Mouse (Mus musculus) forebrain, embryonic 12.5 days (tissue): Measurements from ENCODE around the gene Prss27. TPM values are rescaled to one million over a fixed set of nuclear protein-coding genes. Genes with fewer than 3 reads are reported as not detected.

ENCODE experiments used
- ATAC-seq: fragments of 200-750 bp; cut with Nextera tagmentation; 2 replicates; pipeline ENCODE4 v1.8.0; 2017; ENCODE audit warnings: moderate TSS enrichment; ENCODE audit not compliant: low FRiP score
- H3K27ac ChIP-seq: fragments of 300-500 bp; sonication (generic); 2 replicates; pipeline ENCODE4 v1.5.1; 2016; ENCODE audit warnings: mild to moderate bottlenecking
- H3K27me3 ChIP-seq: fragments of 300-500 bp; sonication (generic); 2 replicates; pipeline ENCODE4 v1.6.1; 2016; ENCODE audit warnings: mild to moderate bottlenecking
- H3K36me3 ChIP-seq: fragments of 300-500 bp; sonication (generic); replicated peaks from 2 replicates; pipeline ENCODE4 v1.6.1; 2016; ENCODE audit warnings: mild to moderate bottlenecking
- H3K4me1 ChIP-seq: fragments of 300-500 bp; sonication (generic); 2 replicates; pipeline ENCODE4 v1.6.1; 2016
- H3K4me2 ChIP-seq: fragments of 300-500 bp; sonication (generic); 2 replicates; pipeline ENCODE4 v1.6.1; 2016; ENCODE audit warnings: mild to moderate bottlenecking, moderate library complexity
- H3K4me3 ChIP-seq: fragments of 300-500 bp; sonication (generic); replicated peaks from 2 replicates; pipeline ENCODE4 v1.5.1; 2016; ENCODE audit warnings: mild to moderate bottlenecking
- H3K9ac ChIP-seq: fragments of 300-500 bp; sonication (generic); 2 replicates; pipeline ENCODE4 v1.6.1; 2016; ENCODE audit warnings: mild to moderate bottlenecking
- H3K9me3 ChIP-seq: fragments of 300-500 bp; sonication (generic); 2 replicates; pipeline ENCODE4 v1.6.1; 2016
- WGBS: fragments of 180-500 bp; shearing (Covaris S2); methylation state at CpG from one replicate; pipeline ENCODE4 v1.1.7; 2016; 5-methylcytosine and 5-hydroxymethylcytosine counted together
- polyA plus RNA-seq: library from polyadenylated mRNA; unstranded; fragments of >200 nt; fragmentation: Nextera tagmentation; extraction: Ambion mirVana; gene quantifications from 2 replicates; pipeline ENCODE4 v1.2.1, GENCODE M21; 2016

Gene Prss27
- polyA plus RNA-seq, 1 experiment from 2014 or later: 0.31 TPM

GRCm38 (mm10) chr17:24007391-24007790, 30.6 kb upstream of the Prss27 start:
- Histone ChIP-seq H3K4me3 (no peak overlapping the region), H3K4me2 (no peak overlapping the region), H3K27me3 (no peaks in the 10 kb centered on the region), H3K9ac (no peak overlapping the region), H3K27ac (no peak overlapping the region), H3K36me3 (no peaks in the 10 kb centered on the region), H3K4me1 (no peaks in the 10 kb centered on the region), H3K9me3 (no peaks in the 10 kb centered on the region)
- ATAC-seq: no peak
- 80% methylated on average over 1 of the region's 1 CpGs for WGBS

GRCm38 (mm10) chr17:24008105-24008504, 29.8 kb upstream of the Prss27 start:
- H3K9ac ChIP-seq: no peak overlapping the region
- 78% methylated on average over 4 of the region's 4 CpGs for WGBS
- H3K27me3 ChIP-seq: no peaks in the 10 kb centered on the region
- no peak overlapping the region for H3K27ac ChIP-seq
- no peaks in the 10 kb centered on the region for H3K4me1 ChIP-seq
- no peak overlapping the region for H3K4me2 ChIP-seq
- no peaks in the 10 kb centered on the region for H3K36me3 ChIP-seq
- no peak overlapping the region for H3K4me3 ChIP-seq
- ATAC-seq: no peak
- no peaks in the 10 kb centered on the region for H3K9me3 ChIP-seq

- Histone ChIP-seq H3K27ac (no peak overlapping the region), H3K4me3 (no peak overlapping the region), H3K4me2 (no peak overlapping the region), H3K4me1 (no peaks in the 10 kb centered on the region), H3K9ac (no peak overlapping the region), H3K9me3 (no peaks in the 10 kb centered on the region), H3K27me3 (no peaks in the 10 kb centered on the region), H3K36me3 (no peaks in the 10 kb centered on the region)
- no peak for ATAC-seq
- WGBS: 59% methylated on average over 5 of the region's 5 CpGs
Observed at GRCm38 (mm10) chr17:24009617-24010016, 28.3 kb upstream of the Prss27 start.

- Histone ChIP-seq H3K4me3 (no peak overlapping the region), H3K36me3 (no peaks in the 10 kb centered on the region), H3K27me3 (no peaks in the 10 kb centered on the region), H3K9me3 (no peaks in the 10 kb centered on the region), H3K4me1 (no peaks in the 10 kb centered on the region), H3K27ac (no peak overlapping the region), H3K4me2 (no peak overlapping the region), H3K9ac (no peak overlapping the region)
- WGBS: 78% methylated on average over 2 of the region's 2 CpGs
- ATAC-seq: no peak
Observed at GRCm38 (mm10) chr17:24012921-24013320, 25.0 kb upstream of the Prss27 start.

- H3K9me3 ChIP-seq: no peaks in the 10 kb centered on the region
- H3K9ac ChIP-seq: no peak overlapping the region
- no peak for ATAC-seq
- H3K4me2 ChIP-seq: no peak overlapping the region
- no peak overlapping the region for H3K4me3 ChIP-seq
- no peak overlapping the region for H3K27ac ChIP-seq
- no peaks in the 10 kb centered on the region for H3K36me3 ChIP-seq
- H3K4me1 ChIP-seq: no peaks in the 10 kb centered on the region
- H3K27me3 ChIP-seq: no peaks in the 10 kb centered on the region
- WGBS: 92% methylated on average over 5 of the region's 5 CpGs
Observed at GRCm38 (mm10) chr17:24014433-24014965, 23.4 kb upstream of the Prss27 start.

- 23% methylated on average over 14 of the region's 14 CpGs for WGBS
- no peak overlapping the region for H3K9ac ChIP-seq
- no peaks in the 10 kb centered on the region for H3K4me1 ChIP-seq
- ATAC-seq: no peak
- no peaks in the 10 kb centered on the region for H3K36me3 ChIP-seq
- no peaks in the 10 kb centered on the region for H3K27me3 ChIP-seq
- no peak overlapping the region for H3K4me3 ChIP-seq
- H3K4me2 ChIP-seq: no peak overlapping the region
- H3K27ac ChIP-seq: no peak overlapping the region
- no peaks in the 10 kb centered on the region for H3K9me3 ChIP-seq
Observed at GRCm38 (mm10) chr17:24015727-24016126, 22.2 kb upstream of the Prss27 start.

GRCm38 (mm10) chr17:24020696-24021095, 17.2 kb upstream of the Prss27 start:
- H3K36me3 ChIP-seq: no peaks in the 10 kb centered on the region
- H3K27ac ChIP-seq: no peak overlapping the region
- 85% methylated on average over 6 of the region's 6 CpGs for WGBS
- H3K4me2 ChIP-seq: no peak overlapping the region
- H3K4me3 ChIP-seq: no peak overlapping the region
- no peak for ATAC-seq
- no peaks in the 10 kb centered on the region for H3K27me3 ChIP-seq
- H3K9ac ChIP-seq: no peak overlapping the region
- H3K4me1 ChIP-seq: no peaks in the 10 kb centered on the region
- no peaks in the 10 kb centered on the region for H3K9me3 ChIP-seq

- no peaks in the 10 kb centered on the region for H3K27me3 ChIP-seq
- H3K27ac ChIP-seq: no peak overlapping the region
- no peaks in the 10 kb centered on the region for H3K9me3 ChIP-seq
- no peak overlapping the region for H3K9ac ChIP-seq
- 88% methylated on average over 5 of the region's 5 CpGs for WGBS
- H3K4me2 ChIP-seq: no peak overlapping the region
- H3K36me3 ChIP-seq: no peaks in the 10 kb centered on the region
- H3K4me3 ChIP-seq: no peak overlapping the region
- no peak for ATAC-seq
- no peaks in the 10 kb centered on the region for H3K4me1 ChIP-seq
Observed at GRCm38 (mm10) chr17:24021375-24022199, 16.4 kb upstream of the Prss27 start.

- WGBS: 84% methylated on average over 7 of the region's 7 CpGs
- ATAC-seq: no peak
- H3K4me3 ChIP-seq: no peak overlapping the region
- no peak overlapping the region for H3K4me2 ChIP-seq
- H3K27ac ChIP-seq: no peak overlapping the region
- no peaks in the 10 kb centered on the region for H3K36me3 ChIP-seq
- no peaks in the 10 kb centered on the region for H3K4me1 ChIP-seq
- no peaks in the 10 kb centered on the region for H3K9me3 ChIP-seq
- no peak overlapping the region for H3K9ac ChIP-seq
- H3K27me3 ChIP-seq: no peaks in the 10 kb centered on the region
Observed at GRCm38 (mm10) chr17:24029477-24029876, 8.5 kb upstream of the Prss27 start.

GRCm38 (mm10) chr17:24030551-24030950, 7.4 kb upstream of the Prss27 start:
- Histone ChIP-seq H3K4me2 (no peak overlapping the region), H3K4me3 (no peak overlapping the region), H3K4me1 (no peaks in the 10 kb centered on the region), H3K27me3 (no peaks in the 10 kb centered on the region), H3K27ac (no peak overlapping the region), H3K36me3 (no peaks in the 10 kb centered on the region), H3K9me3 (no peaks in the 10 kb centered on the region), H3K9ac (no peak overlapping the region)
- ATAC-seq: no peak
- 83% methylated on average over 7 of the region's 22 CpGs for WGBS

GRCm38 (mm10) chr17:24035087-24035486, 2.9 kb upstream of the Prss27 start:
- H3K9ac ChIP-seq: no peak overlapping the region
- H3K4me1 ChIP-seq: no peaks in the 10 kb centered on the region
- WGBS: 84% methylated on average over 7 of the region's 7 CpGs
- no peaks in the 10 kb centered on the region for H3K36me3 ChIP-seq
- H3K4me2 ChIP-seq: no peak overlapping the region
- H3K9me3 ChIP-seq: no peaks in the 10 kb centered on the region
- ATAC-seq: no peak
- H3K27ac ChIP-seq: no peak overlapping the region
- no peaks in the 10 kb centered on the region for H3K27me3 ChIP-seq
- H3K4me3 ChIP-seq: no peak overlapping the region

GRCm38 (mm10) chr17:24036954-24037353, 990 bp upstream of the Prss27 start:
- Histone ChIP-seq H3K9ac (no peak overlapping the region), H3K9me3 (no peaks in the 10 kb centered on the region), H3K27me3 (no peaks in the 10 kb centered on the region), H3K27ac (no peak overlapping the region), H3K4me2 (no peak overlapping the region), H3K36me3 (no peaks in the 10 kb centered on the region), H3K4me1 (no peaks in the 10 kb centered on the region), H3K4me3 (no peak overlapping the region)
- 76% methylated on average over 6 of the region's 6 CpGs for WGBS
- no peak for ATAC-seq

- Histone ChIP-seq H3K27me3 (no peaks in the 10 kb centered on the region), H3K4me1 (no peaks in the 10 kb centered on the region), H3K4me3 (no peak overlapping the region), H3K4me2 (no peak overlapping the region), H3K9ac (no peak overlapping the region), H3K36me3 (no peaks in the 10 kb centered on the region), H3K27ac (no peak overlapping the region), H3K9me3 (no peaks in the 10 kb centered on the region)
- WGBS: 81% methylated on average over 13 of the region's 13 CpGs
- no peak for ATAC-seq
Observed at GRCm38 (mm10) chr17:24037360-24037759, 584 bp upstream of the Prss27 start.
